Mouse (Mus musculus): ENCODE measurements around the gene Slc8a2.

Slc8a2 gene

DNA sequence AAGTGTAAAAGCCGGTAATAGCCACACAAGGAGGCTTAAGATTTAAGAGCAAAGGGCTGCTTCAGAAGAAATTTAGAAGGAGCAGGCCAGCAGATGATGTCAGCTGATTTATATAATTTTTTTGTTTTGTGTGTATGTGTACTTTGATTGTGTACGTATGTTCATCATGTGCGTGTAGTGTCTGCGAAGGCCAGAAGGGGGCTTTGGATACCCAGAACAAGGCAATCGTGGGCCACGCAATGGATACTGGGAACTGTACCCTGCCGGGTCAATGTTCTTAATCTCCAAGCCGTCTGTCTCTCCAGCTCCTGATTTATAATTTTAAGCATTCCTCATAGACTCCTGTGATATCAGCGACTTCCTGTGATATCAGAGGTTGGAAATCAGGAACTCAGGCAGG is 31.7 kb downstream of the Slc8a2 start:
- DNase-seq (ENCODE audit: extremely low read depth, insufficient read length, low spot score) = no peak

DNA sequence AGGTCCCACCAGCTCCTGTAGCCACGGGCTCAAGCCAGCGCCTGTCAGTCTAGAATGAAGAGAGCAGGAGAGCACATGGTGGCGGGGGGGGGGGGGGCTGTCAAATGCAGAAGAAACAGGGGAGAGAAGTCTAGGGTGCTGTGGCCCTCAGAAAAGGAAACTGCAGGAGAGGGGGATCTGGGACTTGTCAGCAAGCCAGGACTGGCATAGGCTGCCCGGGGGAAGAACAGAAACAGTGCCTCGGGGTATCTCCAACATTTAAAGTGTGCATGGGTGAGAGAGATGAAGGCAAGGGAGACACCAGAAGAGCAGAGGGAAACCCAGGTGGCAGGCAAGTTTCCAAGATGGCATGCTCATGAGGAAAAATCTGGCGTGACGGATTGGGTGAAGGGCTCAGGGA is 32.4 kb downstream of the Slc8a2 start:
- DNase-seq (ENCODE audit: extremely low read depth, insufficient read length, low spot score) = no peak

DNA sequence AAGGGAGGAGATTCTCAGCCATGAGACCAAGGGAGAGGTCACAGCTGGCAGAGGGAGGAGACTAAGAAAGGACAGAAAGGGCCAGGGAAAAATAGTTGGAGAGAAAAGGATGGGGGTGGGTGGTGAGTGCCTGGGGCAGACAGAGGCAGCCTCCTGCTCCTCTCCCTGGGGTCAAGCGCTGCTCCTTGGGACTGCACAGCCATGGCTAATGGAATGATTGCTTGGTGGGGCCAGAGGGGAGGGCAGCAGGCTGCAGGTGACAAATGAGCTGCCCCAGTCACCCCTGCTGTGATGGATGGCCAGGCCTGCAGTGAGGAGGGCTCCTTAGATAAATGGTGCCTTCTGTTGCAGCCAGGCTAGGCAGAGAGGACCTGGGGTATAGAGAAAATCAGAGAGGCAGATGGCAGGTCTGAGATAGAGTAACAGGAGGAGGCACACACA is 42.5 kb downstream of the Slc8a2 start:
- no peak for DNase-seq (ENCODE audit: extremely low read depth, insufficient read length, low spot score)

DNA sequence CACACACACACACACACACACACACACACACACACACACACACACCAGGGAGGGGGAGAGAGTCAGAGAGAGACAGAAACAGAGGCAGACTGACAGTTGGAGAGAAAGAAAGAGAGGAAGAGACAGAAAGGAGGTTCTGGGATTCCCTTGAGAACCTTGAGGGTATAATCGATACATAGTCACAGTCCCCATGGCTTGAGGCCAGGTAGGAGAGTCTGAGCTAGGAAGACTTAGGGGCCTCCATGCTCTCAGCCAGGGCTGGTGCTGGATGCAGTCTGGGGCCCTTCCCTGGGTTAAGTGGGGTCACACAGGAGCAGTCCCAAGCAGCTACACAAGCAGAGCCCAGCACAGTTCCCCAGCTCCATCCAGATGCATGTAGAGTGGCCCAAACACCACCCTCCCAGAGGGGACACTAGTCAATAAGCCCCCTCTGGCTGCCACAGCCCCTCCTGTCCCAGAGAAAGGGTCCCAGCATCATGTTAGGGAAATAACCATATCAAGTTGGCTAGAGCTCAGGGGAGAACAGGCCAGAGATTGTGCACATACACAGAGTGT is 43.0 kb downstream of the Slc8a2 start:
- no peak for DNase-seq (ENCODE audit: extremely low read depth, insufficient read length, low spot score)

DNA sequence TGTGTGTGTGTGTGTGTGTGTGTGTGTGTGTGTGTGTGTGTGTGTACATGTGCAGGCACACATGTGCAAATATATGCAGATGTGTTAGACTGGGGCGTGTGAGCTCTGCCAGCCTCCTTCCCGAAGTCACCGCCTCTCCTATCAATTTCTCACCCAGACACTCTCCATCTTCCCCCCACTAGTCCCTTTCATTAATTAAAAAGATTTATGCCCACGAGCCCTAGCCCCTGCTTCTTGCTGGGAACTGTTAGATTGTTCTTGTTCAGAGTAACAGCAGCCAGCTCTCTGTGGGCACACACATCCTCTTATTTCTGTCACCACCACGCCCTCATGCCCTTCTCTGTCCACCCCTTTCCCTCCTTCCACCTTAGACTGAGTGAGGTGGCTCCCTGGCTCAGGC is 43.5 kb downstream of the Slc8a2 start:
- DNase-seq (ENCODE audit: extremely low read depth, insufficient read length, low spot score) = no peak

DNA sequence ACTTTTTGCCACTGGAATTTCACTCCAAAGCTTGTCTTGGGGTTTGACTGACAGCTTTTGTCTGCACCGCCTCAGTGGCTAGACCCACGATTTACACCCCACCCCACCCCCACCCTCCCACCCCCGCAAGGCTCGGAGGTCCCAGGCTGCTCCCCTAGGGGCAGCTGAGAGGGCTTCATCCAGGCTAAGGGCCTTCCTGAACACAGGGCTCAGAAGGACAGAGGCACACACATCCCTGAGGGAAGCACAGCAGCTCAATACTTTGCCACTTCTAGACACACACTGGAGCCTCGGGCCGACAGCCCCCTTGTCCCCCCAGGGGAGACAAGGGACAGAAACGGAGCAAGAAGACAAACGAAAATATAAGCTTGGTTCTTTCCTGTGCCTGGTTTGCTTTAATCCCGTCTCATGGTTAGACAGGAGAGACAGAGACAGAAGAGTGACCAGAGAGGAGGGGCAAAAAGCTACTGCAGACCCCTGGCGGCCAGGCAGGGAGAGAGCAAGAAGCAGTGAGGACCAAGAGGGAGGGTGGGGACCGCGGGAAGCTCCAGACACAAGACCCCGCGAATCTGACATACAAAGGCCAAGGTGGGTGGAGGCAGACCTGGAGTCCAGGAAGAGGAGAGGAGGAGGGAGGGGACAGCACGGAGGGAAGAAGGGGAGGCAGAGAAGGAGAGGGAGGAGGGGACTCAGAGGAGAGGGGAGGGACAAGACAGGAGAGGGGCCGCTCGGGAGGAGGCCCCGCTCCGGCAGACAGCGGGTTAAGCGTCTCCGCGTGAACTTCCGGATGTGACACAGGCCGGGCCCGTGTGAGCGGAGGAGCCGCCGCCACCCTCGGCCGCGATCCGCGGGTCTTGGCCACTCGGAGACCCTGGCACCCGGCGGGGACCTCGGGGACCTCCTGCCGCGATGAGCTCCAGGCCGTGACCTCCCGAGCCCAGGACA is 45.2 kb downstream of the Slc8a2 start, which contains the start of gene Meis3:
Gene Meis3 (plus strand): TSS at position 494 of the 945 bp plus-strand sequence.
- DNase-seq (ENCODE audit: extremely low read depth, insufficient read length, low spot score) = peak; percentile 65

DNA sequence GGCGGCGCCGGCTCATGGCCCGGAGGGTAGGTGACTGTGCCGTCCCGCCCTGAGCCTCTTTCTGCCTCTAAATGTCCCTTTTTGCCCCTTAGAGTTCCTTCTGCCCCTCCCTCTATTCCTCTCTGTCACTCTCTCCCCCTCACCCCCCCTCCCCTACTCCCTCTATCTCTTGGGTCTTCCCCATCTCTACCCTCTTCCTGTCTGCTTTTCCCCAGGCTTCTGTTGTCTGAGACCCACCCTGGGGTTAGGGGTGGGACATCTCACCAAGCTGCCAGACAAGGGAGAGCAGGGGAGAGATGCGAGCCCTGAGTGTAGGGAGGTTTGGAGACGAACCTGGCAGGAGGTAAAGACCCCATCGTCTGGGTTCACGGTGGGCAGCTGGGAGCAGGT is 45.9 kb downstream of the Slc8a2 start:
- no peak for DNase-seq (ENCODE audit: extremely low read depth, insufficient read length, low spot score)

DNA sequence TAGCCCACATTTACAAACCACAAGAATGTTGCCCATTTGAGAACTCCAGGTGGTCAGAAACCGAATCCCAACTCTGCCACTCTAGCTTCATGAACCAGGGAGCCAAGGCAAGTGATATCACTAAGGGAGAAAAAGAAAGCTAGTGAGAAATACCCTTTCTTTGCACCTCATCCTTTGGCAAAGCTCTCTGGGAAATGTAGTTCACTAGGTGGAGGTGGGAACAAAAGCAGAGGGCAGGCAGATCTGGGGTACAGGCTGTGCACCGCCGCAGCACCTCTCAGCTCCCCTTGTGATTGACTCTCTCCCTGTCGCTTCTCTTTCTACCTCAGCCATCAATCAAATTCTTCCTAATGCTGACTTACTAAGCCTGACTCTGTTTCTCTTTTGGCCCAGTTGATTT is 48.5 kb downstream of the Slc8a2 start:
- no peak for DNase-seq (ENCODE audit: extremely low read depth, insufficient read length, low spot score)

DNA sequence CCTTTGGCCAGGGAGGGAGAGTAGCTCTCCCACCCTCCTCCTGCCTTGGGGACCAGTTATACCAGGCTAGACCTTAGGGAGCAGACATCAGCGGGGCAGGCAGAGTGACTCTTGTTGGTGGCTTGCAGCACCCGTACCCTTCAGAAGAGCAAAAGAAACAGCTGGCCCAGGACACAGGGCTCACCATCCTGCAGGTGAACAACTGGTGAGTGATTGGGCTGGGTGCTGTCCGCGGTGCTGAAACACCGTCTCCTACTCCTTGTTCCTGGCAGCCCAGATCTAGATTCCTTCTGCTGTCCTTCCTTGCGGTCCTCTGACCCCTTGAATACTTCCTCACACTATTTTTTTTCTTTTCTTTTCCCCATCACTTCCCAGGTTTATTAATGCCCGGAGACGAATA is 54.0 kb downstream of the Slc8a2 start:
- DNase-seq (ENCODE audit: extremely low read depth, insufficient read length, low spot score) = no peak

DNA sequence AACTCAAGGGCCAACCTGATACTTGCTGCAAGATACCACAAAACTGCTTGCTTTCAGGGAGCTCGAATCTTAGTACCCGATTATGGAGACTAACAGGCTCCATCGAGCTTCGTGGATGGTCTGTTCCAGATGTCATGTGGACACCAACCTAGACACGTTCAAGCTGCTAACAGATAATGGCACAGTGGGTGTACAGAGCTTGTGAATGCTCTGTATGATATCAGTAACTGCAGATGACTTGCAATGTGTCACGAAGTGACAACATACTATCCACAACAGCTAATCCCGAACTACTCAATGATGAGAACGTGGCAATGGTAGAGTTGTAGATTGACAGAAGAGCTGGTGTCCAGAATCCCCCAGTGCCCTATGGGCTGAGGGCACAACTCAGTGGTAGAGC is 57.9 kb downstream of the Slc8a2 start:
- no peak for DNase-seq (ENCODE audit: extremely low read depth, insufficient read length, low spot score)

DNA sequence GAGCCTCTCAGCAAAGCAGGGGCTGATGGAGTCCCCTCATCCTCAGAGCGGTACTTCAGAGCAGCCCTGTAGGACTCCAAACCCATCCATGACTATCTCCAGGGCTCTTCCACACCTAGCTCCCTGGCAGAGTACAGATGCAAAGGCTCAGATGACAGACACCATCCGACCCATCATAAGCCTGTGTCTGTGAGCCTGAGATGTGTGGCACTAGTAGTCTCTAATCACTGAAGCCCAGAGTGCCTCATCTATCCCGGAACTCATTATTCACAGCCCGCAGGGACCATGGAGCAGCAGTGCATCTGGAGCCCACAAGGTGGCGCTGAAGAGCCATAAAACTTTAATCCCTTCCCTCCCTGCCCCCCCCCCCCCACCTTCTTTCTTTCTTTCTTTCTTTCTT is 62.7 kb downstream of the Slc8a2 start:
- DNase-seq (ENCODE audit: extremely low read depth, insufficient read length, low spot score) = no peak

DNA sequence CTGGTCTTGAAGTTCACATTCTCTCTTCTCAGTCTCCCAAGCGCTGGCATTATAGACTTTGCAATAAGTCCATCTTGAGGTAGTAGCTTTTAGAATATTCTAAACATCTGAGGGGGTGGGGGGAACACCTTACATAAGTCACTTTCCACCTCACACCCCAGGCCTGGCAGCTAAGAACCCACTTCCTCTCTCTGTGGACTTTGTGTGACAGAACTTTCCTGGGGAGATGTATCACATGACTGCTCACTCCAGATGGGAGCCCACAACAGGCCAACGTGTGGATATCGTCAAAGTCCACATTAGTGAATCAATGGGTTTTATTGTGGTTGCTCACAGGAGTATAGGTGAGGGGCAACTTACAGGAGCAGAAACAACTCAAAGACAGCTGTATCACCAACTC is 64.1 kb downstream of the Slc8a2 start:
- no peak for DNase-seq (ENCODE audit: extremely low read depth, insufficient read length, low spot score)

DNA sequence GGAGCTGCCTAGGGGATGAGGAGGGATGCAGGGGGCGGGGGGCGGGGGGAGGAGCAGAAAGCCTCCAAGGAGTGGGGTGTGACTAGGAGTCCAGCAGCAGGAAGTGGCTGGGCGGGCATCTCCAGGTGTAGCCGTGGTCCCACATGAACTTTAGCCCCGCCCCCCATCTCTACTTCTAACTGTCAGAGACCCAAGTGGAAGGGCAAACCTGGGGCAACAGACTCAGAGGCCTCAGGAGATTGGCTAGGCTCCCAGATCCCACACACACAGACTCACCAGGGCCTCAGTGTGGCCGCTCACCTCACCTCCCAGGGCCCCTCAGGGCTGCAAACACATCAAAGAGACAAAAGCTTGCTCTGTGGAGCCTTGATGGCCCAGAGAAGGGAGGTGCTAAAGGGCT is 67.0 kb downstream of the Slc8a2 start:
- DNase-seq (ENCODE audit: extremely low read depth, insufficient read length, low spot score) = no peak

DNA sequence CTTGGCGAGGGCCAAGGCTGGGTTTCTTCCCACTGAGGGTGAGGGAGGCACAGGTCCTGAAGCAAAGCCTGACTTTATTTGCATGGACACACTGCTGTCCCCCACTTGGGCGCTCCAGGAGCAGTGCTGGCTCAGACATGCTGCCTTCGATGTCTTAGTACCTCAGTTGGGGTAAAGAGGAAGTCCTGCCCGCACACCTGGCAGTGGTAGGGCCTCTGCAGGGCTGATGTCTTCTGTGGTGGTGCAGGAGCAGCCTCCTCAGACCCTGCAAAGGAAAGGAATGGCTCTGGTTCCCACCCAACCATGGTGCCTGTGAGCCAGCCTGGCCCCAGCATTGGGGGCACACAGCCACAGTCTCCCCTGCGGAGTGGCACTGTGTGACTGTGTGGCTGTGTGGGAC is 67.5 kb downstream of the Slc8a2 start:
- no peak for DNase-seq (ENCODE audit: extremely low read depth, insufficient read length, low spot score)

DNA sequence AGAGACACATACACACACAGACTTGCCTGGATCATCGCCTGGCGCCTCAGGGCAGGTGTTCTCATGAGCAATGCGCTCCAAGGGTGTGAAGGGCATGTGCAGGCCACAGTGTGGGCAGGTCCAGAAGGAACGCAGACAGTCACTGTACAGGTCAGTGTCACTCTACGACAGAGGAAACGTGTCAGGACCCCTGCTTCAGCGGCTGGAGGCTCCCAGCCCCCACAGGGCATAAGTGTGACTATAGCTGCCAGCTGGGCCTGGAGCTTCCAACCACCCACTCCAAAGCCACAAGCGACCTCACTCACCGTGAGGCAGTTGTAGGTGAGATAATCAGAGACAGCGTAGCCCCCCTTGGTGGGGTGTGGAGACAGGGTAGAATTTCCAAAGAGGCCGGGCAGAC is 68.9 kb downstream of the Slc8a2 start:
- DNase-seq (ENCODE audit: extremely low read depth, insufficient read length, low spot score) = no peak

DNA sequence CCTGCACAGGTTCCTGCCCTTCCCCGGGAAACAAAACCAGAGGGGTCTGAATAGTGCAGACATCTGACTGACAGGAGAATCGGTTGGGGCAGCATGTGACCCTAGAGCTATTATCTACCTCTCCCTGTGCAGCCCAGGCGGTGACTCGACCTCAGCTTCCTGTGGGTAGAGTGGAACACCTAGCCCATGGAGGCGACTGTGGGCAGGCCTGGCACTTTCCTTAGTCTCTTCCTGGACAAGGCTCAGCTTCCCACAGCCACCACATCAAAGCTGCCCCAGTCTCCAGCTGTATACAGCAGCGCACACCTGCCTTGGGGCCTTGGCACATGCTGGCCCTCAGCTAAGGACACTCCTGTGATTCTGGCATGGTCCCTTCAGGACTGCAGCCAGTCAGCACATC is 71.5 kb downstream of the Slc8a2 start:
- no peak for DNase-seq (ENCODE audit: extremely low read depth, insufficient read length, low spot score)

DNA sequence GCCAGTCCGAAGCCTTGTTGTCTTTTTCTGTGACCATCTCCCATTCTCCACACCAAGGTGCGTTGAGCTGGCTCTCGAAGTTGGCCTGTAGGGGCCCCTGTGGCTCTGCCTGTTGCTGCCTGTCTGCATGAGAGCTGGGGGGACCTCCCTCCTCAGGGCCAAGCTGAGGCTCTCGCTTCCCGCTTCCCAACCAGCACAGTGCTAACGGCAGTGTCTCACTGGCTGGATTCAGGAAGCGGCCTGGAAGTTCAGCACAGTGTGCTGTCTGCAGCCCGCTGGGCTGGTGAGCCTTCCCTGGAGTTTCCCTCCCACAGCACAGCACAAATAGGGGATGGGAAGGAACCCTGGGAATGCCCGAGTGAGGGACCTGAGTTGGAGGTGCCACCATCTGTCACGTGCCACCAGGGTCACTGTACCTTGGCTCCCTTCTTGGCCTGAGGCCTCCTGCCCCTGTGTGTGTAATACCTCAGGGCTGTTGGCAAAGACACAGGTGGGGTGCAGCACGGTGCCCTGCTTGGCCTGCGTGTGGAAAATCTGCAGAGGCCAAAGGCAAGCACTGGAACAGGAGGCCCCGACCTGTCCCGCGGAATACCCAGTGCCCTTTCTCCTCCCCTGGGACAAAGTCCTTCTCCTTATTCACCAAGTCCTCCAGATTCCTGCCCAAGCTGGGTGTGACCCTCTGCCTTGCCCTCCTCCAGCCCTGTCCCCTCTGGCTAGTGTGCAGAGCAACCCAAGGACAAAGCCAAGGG is 73.3 kb downstream of the Slc8a2 start:
- no peak for DNase-seq (ENCODE audit: extremely low read depth, insufficient read length, low spot score)

DNA sequence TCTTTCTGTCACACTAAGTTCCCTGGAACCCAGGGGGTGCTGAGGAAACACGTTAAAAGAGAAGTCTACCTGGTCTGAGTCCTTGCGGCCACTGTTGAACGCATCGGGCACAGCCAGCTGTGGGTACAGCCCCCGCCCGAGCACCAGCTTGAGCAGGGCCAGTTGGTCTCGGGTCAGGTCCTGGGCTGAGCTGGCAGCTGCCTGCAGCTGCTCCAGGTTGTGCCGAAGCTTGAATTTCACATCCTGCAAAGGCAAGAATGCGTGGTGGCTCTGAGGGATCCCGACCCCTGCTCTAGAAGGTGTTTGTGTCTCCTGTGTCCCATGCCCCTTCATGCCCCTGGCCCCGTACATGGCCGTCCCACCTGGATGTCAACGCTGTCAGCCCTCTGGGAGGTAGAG is 73.9 kb downstream of the Slc8a2 start:
- DNase-seq (ENCODE audit: extremely low read depth, insufficient read length, low spot score) = no peak

DNA sequence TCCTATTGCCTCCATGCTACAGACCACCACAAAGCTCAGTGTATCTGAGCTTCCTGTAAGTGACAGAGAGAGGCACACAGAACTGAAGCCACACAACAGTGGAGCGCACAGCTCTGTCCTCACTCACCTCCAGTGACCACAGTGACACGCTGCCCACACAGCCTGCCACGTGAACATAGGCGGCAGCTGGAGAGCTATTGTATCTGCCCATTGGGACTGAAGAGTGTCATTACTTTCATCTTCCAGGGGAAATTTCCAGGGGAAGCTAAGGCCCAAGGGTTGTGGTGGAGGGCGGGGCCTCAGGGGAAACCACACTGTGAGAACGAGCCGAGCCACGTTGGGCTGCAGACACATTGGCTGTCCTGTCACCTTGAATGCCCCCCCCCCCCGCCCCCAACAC is 75.2 kb downstream of the Slc8a2 start:
- DNase-seq (ENCODE audit: extremely low read depth, insufficient read length, low spot score) = no peak

DNA sequence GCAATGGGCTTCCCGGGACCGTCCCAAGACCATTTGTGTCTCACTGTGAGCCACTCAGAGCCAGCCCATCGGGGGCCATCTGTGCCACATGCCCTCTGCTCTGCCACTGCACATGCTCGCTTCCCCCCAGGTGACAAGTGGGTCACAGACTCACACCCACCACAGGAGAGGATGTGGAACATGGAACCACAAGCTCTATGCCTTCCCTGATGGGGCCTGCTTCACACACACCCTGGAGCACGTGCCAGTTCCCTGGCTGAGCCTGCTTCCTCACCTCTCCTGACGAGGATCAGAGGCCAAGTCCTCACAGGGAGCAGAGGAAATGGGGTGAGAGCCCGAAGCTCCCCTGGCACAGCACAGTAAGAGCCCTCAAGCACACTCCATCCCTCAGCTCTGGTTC is 77.5 kb downstream of the Slc8a2 start:
- DNase-seq (ENCODE audit: extremely low read depth, insufficient read length, low spot score) = no peak

DNA sequence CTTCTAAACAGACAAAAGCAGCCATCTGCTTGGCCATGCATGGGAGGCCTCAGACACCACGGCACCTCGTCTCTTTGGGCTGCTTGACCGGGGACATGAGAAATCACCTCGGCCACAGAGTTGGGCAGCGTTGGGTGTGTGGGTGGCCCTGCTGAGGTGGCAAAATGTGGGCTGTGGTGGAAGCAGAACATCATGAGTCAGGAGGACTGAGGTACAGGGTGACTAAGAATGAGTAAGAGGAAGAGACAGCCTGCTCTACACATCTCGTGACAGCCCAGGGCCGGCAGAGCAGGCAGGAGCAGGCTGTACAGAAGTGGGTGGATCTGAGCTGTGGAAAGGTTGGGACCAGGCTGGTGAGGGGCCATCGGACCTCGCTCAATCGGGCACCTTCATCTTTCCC is 77.9 kb downstream of the Slc8a2 start:
- peak; percentile 88 for DNase-seq (ENCODE audit: extremely low read depth, insufficient read length, low spot score)

Measured in 3134 (cell line).